Mouse (Mus musculus): Measurements from ENCODE around the gene Hmgb2.
"Not testable (repeated sequence)": the region's sequence is repeated elsewhere in the genome, so short reads cannot be mapped to it uniquely, and the experiment has no call there.

The Hmgb2 gene

GRCm38 (mm10) chr8:57511316-57512118 is at the start of gene Hmgb2:
TSS of gene Hmgb2 (plus strand) at chr8:57511907.
- DNase-seq: peak; percentile 100

GRCm38 (mm10) chr8:57462839-57463238 is 48.9 kb upstream of the Hmgb2 start:
- DNase-seq: no peak

GRCm38 (mm10) chr8:57463757-57464156 is 48.0 kb upstream of the Hmgb2 start:
- peak; percentile 11 for DNase-seq

GRCm38 (mm10) chr8:57468624-57469023 is 43.1 kb upstream of the Hmgb2 start:
- DNase-seq: peak; percentile 75

GRCm38 (mm10) chr8:57470863-57471262 is 40.8 kb upstream of the Hmgb2 start:
- DNase-seq: no peak

- DNase-seq: peak; percentile 44
Observed at GRCm38 (mm10) chr8:57473751-57474150, 38.0 kb upstream of the Hmgb2 start.

- no peak for DNase-seq
Observed at GRCm38 (mm10) chr8:57478406-57478805, 33.3 kb upstream of the Hmgb2 start.

GRCm38 (mm10) chr8:57479700-57480099 is 32.0 kb upstream of the Hmgb2 start:
- DNase-seq: no peak

GRCm38 (mm10) chr8:57480606-57481005 is 31.1 kb upstream of the Hmgb2 start:
- DNase-seq: no peak

- peak; percentile 41 for DNase-seq
Observed at GRCm38 (mm10) chr8:57486491-57487440, 24.9 kb upstream of the Hmgb2 start.

GRCm38 (mm10) chr8:57487441-57488155 is 24.1 kb upstream of the Hmgb2 start, which contains the start of gene Sap30:
TSS of gene Sap30 (minus strand) at chr8:57487860.
- DNase-seq: peak; percentile 98

- peak; percentile 81 for DNase-seq
Observed at GRCm38 (mm10) chr8:57488312-57488765, 23.4 kb upstream of the Hmgb2 start.

GRCm38 (mm10) chr8:57489366-57489765 is 22.3 kb upstream of the Hmgb2 start:
- no peak for DNase-seq

- peak; percentile 65 for DNase-seq
Observed at GRCm38 (mm10) chr8:57489896-57490295, 21.8 kb upstream of the Hmgb2 start.

GRCm38 (mm10) chr8:57491873-57492272 is 19.8 kb upstream of the Hmgb2 start:
- DNase-seq: no peak

GRCm38 (mm10) chr8:57498494-57498846 is 13.2 kb upstream of the Hmgb2 start:
- no peak for DNase-seq

- peak; percentile 47 for DNase-seq
Observed at GRCm38 (mm10) chr8:57498847-57499511, 12.7 kb upstream of the Hmgb2 start.

GRCm38 (mm10) chr8:57503641-57504040 is 8.1 kb upstream of the Hmgb2 start:
- peak; percentile 40 for DNase-seq

GRCm38 (mm10) chr8:57505500-57505899 is 6.2 kb upstream of the Hmgb2 start:
- not testable (repeated sequence) for DNase-seq

GRCm38 (mm10) chr8:57507556-57508063 is 4.1 kb upstream of the Hmgb2 start:
- peak; percentile 0 for DNase-seq

- DNase-seq: no peak
Observed at GRCm38 (mm10) chr8:57508657-57509056, 3.0 kb upstream of the Hmgb2 start.

GRCm38 (mm10) chr8:57510791-57511315 is 854 bp upstream of the Hmgb2 start:
- DNase-seq: no peak

Data from kidney, adult 11 months (tissue).